ENCODE assay signal across 8 mouse cellular contexts in the genomic region with DNA sequence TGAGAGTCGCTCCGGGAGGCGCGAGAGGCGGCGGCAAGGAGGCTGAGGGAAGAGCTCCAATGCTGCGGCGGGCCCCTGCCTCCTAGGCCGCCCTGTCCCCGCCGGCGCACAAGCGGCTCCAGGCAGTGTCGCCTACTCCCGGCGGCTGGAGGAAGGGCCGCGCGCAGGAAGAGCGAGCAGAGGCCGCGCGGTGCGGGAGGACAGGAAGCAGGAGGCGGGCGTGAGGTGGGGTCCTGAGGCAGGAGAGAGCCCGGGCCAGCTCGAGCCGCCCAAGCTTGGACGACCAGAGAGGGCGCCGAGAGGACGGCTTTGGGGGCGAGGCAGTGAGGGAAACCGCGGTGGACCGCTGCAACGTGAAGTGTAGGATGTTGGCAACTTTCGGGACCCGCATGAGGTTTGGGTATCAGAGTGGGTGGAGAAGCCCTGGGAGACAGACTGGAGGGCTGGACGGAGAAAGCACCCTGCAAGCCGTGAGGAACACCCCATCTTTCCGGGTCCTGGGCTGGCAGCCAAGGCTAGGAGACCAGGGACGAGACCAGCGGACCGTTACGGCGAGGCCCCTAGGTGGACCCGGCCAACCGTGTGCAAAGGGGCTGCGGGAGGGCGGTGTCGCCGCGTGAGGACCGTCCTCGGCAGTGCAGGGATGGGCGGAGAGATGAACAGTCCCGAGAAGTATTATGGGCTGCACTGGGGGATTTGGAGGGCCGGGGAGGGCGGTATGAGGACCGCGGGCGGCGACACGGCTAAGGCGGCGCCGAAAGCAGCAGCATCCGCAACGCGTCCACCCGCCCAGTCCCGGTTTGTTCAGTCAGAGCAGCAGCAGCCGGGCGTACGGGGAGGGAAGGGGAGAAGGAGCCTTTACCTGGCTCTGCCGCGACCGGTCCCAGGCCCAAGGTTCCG. TPM values are rescaled to one million over a fixed set of nuclear protein-coding genes. Genes with fewer than 3 reads are reported as not detected.
A peak's percentile ranks its signal among the peaks of the same experiment; 100 is the strongest.
DNase-seq lines count a peak whose midpoint lies in the region; ATAC-seq and TF ChIP-seq lines count a peak whose summit lies in the region.

No protein-coding gene starts in this region.

- peak; percentile 41 for ATAC-seq in forebrain, embryonic 13.5 days

- no peak for TF ChIP-seq EP300 in MEL (IDR thresholded peaks at IDR 0.05; ENCODE audit: low read depth in 1 of 2, low read length in 2 of 2)

- peak overlapping the region; percentile 87 for H3K9ac ChIP-seq in MEL (ENCODE audit: control insufficient read depth, low read depth, low read length, poor library complexity, severe bottlenecking)
- peak overlapping the region; percentile 91 for H3K9ac ChIP-seq in forebrain, embryonic 13.5 days

- peak; percentile 92 for DNase-seq in MEL (ENCODE audit: low read depth, low spot score)
- DNase-seq in c-Kit-positive CD71-positive TER-119-negative erythroid progenitor cells, embryonic 14.5 days (ENCODE audit: low read depth), result peak; percentile 58
- DNase-seq in heart, postnatal 14 days, result peak; percentile 77 to 79
- DNase-seq in layer of hippocampus, postnatal 10 days (ENCODE audit: low spot score in 2 of 2), result peak; percentile 75 to 76
- DNase-seq in lung, postnatal 36 days, result peak; percentile 77
- DNase-seq in retina, postnatal 1 day, result peak; percentile 78
- peak; percentile 65 for DNase-seq in urinary bladder, adult 2 months (ENCODE audit: low spot score)

- intact Hi-C loops in heart, postnatal 14 days (cut with DNase I), result loop anchor here (5.0 kb wide), 2 partner anchors 99 to 164 kb away; no protein-coding TSS in a partner anchor

- TF ChIP-seq RAD21 in MEL (IDR thresholded peaks at IDR 0.05; ENCODE audit: low read depth, low read length), result no peak

- peak overlapping the region; percentile 96 for H3K27ac ChIP-seq in MEL (ENCODE audit: control insufficient read depth, low read depth, low read length)
- peak overlapping the region; percentile 95 for H3K27ac ChIP-seq in forebrain, embryonic 13.5 days

- peaks cover 0 to 31% of the 10 kb centered on the region in 2 experiments; a peak in 2 of 4 replicates for H3K36me3 ChIP-seq in MEL (ENCODE audit: control insufficient read depth in 1 of 2, insufficient read depth in 2 of 2, low read length in 2 of 2)
- no peaks in the 10 kb centered on the region for H3K36me3 ChIP-seq in forebrain, embryonic 13.5 days (ENCODE audit: poor library complexity, severe bottlenecking)

- peak overlapping the region; percentile 54 to 89 for H3K4me3 ChIP-seq in MEL (ENCODE audit: control insufficient read depth in 1 of 2, insufficient read depth in 1 of 2, low read depth in 2 of 2, low read length in 2 of 2)
- H3K4me3 ChIP-seq in forebrain, embryonic 13.5 days, result peak overlapping the region; percentile 86

- TF ChIP-seq POLR2A in MEL (IDR thresholded peaks at IDR 0.05; ENCODE audit: control insufficient read depth in 1 of 2, insufficient read depth in 1 of 2, low read depth in 1 of 2, low read length in 2 of 2, poor library complexity in 1 of 2), result peak; percentile 67 to 73; a peak in 3 of 4 replicates

- H3K4me2 ChIP-seq in forebrain, embryonic 13.5 days, result peak overlapping the region; percentile 92

- no peaks in the 10 kb centered on the region for H3K27me3 ChIP-seq in MEL (ENCODE audit: control insufficient read depth in 1 of 2, insufficient read depth in 2 of 2, low read length in 2 of 2)
- H3K27me3 ChIP-seq in forebrain, embryonic 13.5 days, result no peaks in the 10 kb centered on the region

- no peak for TF ChIP-seq CTCF in MEL (IDR thresholded peaks at IDR 0.05 in 2 of 3, conservative IDR thresholded peaks at IDR 0.05 in 1 of 3; ENCODE audit: control insufficient read depth in 1 of 3, insufficient read depth in 1 of 3, low read depth in 2 of 3, low read length in 3 of 3, poor library complexity in 1 of 3, severe bottlenecking in 1 of 3)

- WGBS in forebrain, embryonic 13.5 days, result 1% methylated on average over 76 of the region's 81 CpGs

- H3K9me3 ChIP-seq in MEL (replicated peaks; ENCODE audit: insufficient read depth, low read length), result no peaks in the 10 kb centered on the region
- no peaks in the 10 kb centered on the region for H3K9me3 ChIP-seq in forebrain, embryonic 13.5 days (replicated peaks)

- H3K79me2 ChIP-seq in MEL (ENCODE audit: control insufficient read depth, insufficient read depth, low read length, poor library complexity), result peaks cover 59% of the 10 kb centered on the region

- H3K4me1 ChIP-seq in MEL (ENCODE audit: control insufficient read depth in 1 of 2, insufficient read depth in 2 of 2, low read length in 2 of 2), result peaks cover 0 to 17% of the 10 kb centered on the region in 2 experiments; a peak in 2 of 4 replicates
- H3K4me1 ChIP-seq in forebrain, embryonic 13.5 days, result peaks cover 66% of the 10 kb centered on the region

TF ChIP-seq in MEL, 35 proteins besides CTCF, POLR2A, EP300 and RAD21:
- TF ChIP-seq GABPA (IDR thresholded peaks at IDR 0.05; ENCODE audit: low read depth, low read length) (no peak), MAX (IDR thresholded peaks at IDR 0.05; ENCODE audit: low read length) (0 out of 2 replicates have a peak, but pooled peaks have one; percentile 14), NELFE (IDR thresholded peaks at IDR 0.05; ENCODE audit: low read depth, low read length) (peak; percentile 32; the same call in 1 of the 2 replicates), UBTF (IDR thresholded peaks at IDR 0.05; ENCODE audit: borderline replicate concordance, insufficient read depth, low read depth, low read length) (peak; percentile 83; the same call in 1 of the 2 replicates), ELF1 (IDR thresholded peaks at IDR 0.05; ENCODE audit: low read depth, low read length) (0 out of 2 replicates have a peak, but pooled peaks have one; percentile 5), TCF12 (IDR thresholded peaks at IDR 0.05; ENCODE audit: low read depth, low read length) (peak; percentile 30), POLR2AphosphoS2 (IDR thresholded peaks at IDR 0.05; ENCODE audit: low read length) (no peak; the same call in 1 of the 2 replicates), ETS1 (IDR thresholded peaks at IDR 0.05; ENCODE audit: low read depth, low read length) (no peak), POLR2AphosphoS5 (IDR thresholded peaks at IDR 0.05; ENCODE audit: borderline replicate concordance, low read depth, low read length) (0 out of 2 replicates have a peak, but pooled peaks have one; percentile 5), MXI1 (IDR thresholded peaks at IDR 0.05; ENCODE audit: low read depth, low read length) (peak; percentile 84), MAZ (IDR thresholded peaks at IDR 0.05; ENCODE audit: low read depth, low read length) (peak; percentile 63; the same call in 1 of the 2 replicates), ZMIZ1 (IDR thresholded peaks at IDR 0.05; ENCODE audit: low read depth, low read length) (no peak; the same call in 1 of the 2 replicates), ZKSCAN1 (IDR thresholded peaks at IDR 0.05; ENCODE audit: low read depth, low read length) (no peak), E2F4 (IDR thresholded peaks at IDR 0.05; ENCODE audit: borderline replicate concordance, low read depth, low read length) (no peak), MEF2A (IDR thresholded peaks at IDR 0.05; ENCODE audit: extremely low read depth, insufficient replicate concordance, low read depth, low read length, poor library complexity, severe bottlenecking) (no peak)

RNA-seq across cellular contexts. Expression of a gene that starts 0.5 kb away (rescaled TPM):
- 9.0 and 10.0 TPM in 2 replicates for total RNA-seq in MEL (2012; rRNA removed)
- 10 to 100 TPM in 1 of 2 experiments, not detected in 1; 25.3 TPM for polyA plus RNA-seq in MEL (2012; ENCODE audit: insufficient read depth in 1 of 2, insufficient read length in 2 of 2, low read depth in 1 of 2, low replicate concordance in 2 of 2, missing spikeins in 1 of 2)
- 14.5 and 16.8 TPM in 2 replicates for polyA plus RNA-seq in forebrain, embryonic 13.5 days (2015; fragmentation: Nextera tagmentation; extraction: Ambion mirVana)
- total RNA-seq in heart, postnatal 14 days (2021), result 10 to 100 TPM; 25.0 to 29.4 TPM
- 100 to 1,000 TPM; 125 to 129 TPM for total RNA-seq in layer of hippocampus, postnatal 10 days (2021)
- polyA plus RNA-seq in urinary bladder, adult 2 months (2012; rRNA removed), result 19.3 and 24.2 TPM in 2 replicates

RNA-seq across cellular contexts. Expression of a gene that starts 1.1 kb away (rescaled TPM):
- 8.1 and 8.2 TPM in 2 replicates for total RNA-seq in MEL (2012; rRNA removed)
- polyA plus RNA-seq in MEL (2012; ENCODE audit: insufficient read depth in 1 of 2, insufficient read length in 2 of 2, low read depth in 1 of 2, low replicate concordance in 2 of 2, missing spikeins in 1 of 2), result 1 to 10 TPM in 1 of 2 experiments, not detected in 1; 8.8 TPM
- polyA plus RNA-seq in forebrain, embryonic 13.5 days (2015; fragmentation: Nextera tagmentation; extraction: Ambion mirVana), result 3.7 and 4.3 TPM in 2 replicates
- under 1 TPM; 0.83 to 0.93 TPM for total RNA-seq in heart, postnatal 14 days (2021)
- total RNA-seq in layer of hippocampus, postnatal 10 days (2021), result 1 to 10 TPM; 1.5 to 1.7 TPM
- 0.81 and 0.99 TPM in 2 replicates for polyA plus RNA-seq in urinary bladder, adult 2 months (2012; rRNA removed)

Comparison
In these comparisons a context has a peak if more than half of its experiments do, and no peak if none do; other contexts are left out.
1. Peak in every context shown above with its lines: DNase-seq, ATAC-seq, H3K4me3 ChIP-seq and H3K27ac ChIP-seq.
2. RNA of a gene that starts 0.5 kb away (total RNA-seq): 125 to 129 TPM in layer of hippocampus, postnatal 10 days; 25.0 to 29.4 TPM in heart, postnatal 14 days and 9.0 to 10.0 TPM in MEL; every median in the first group is over 4 times any median in the second.